Mouse (Mus musculus) kidney, adult 2 months (tissue): ENCODE measurements around the gene Tbc1d12.

Experiments
- CTCF ChIP-seq: fragments of 200-500 bp; conservative IDR thresholded peaks from 2 replicates; pipeline ENCODE4 v1.5.1; 2011; ENCODE audit warnings: low read depth, mild to moderate bottlenecking, control low read depth, low read length, moderate library complexity, mixed read lengths; ENCODE audit not compliant: insufficient read depth, insufficient read length
- POLR2A ChIP-seq: fragments of 200-500 bp; IDR thresholded peaks from one replicate; pipeline ENCODE4 v1.6.1; 2011; ENCODE audit warnings: low read depth, low read length, control low read depth

GRCm38 (mm10) chr19:38796546-38796945 is 39.8 kb upstream of the Tbc1d12 start:
- TF ChIP-seq POLR2A = no peak
- TF ChIP-seq CTCF = no peak
